ENCODE assay signal across 8 mouse cellular contexts in the genomic region with DNA sequence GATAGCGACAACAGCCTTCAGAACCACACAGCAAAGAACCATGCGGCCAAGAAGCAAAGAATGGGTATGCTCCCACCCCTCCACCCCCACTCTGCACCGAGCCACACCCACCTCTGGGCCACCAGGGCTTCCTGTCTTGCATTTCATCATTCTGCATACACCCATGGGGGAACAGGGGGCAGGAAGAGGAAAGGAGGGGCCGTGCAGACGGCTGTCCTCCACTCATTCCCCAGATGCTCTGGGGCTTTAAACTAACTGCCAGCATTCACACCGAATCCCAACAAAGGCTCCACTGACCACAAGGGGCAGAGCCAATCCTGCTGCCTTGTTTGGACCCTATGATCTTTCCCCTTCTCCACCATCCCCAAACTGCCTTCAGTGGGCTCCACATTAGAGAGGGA. TPM values are rescaled to one million over a fixed set of nuclear protein-coding genes. Genes with fewer than 3 reads are reported as not detected.
DNase-seq lines count a peak whose midpoint lies in the region; ATAC-seq and TF ChIP-seq lines count a peak whose summit lies in the region.

No protein-coding gene starts in this region.

- peaks cover 30% of the 10 kb centered on the region; the same call in 1 of the 2 replicates for H3K4me1 ChIP-seq in forebrain, embryonic 11.5 days (replicated peaks; ENCODE audit: control insufficient read depth, insufficient read depth, low read length)
- peaks cover 66% of the 10 kb centered on the region for H3K4me1 ChIP-seq in hindbrain, embryonic 13.5 days (replicated peaks)
- H3K4me1 ChIP-seq in lung, postnatal 0 days (ENCODE audit: insufficient read depth, low read depth, low read length) = peaks cover 26% of the 10 kb centered on the region
- peaks cover 64% of the 10 kb centered on the region for H3K4me1 ChIP-seq in small intestine, adult 2 months (ENCODE audit: control insufficient read depth, insufficient read depth, insufficient read length, low read length)

- no peak overlapping the region for H3K4me2 ChIP-seq in forebrain, embryonic 11.5 days (ENCODE audit: low read depth, low read length, severe bottlenecking)
- H3K4me2 ChIP-seq in hindbrain, embryonic 13.5 days = peak overlapping the region; percentile 11
- peak overlapping the region; percentile 29 for H3K4me2 ChIP-seq in lung, postnatal 0 days (replicated peaks; ENCODE audit: low read depth, low read length)

- peak overlapping the region; percentile 21; the same call in 1 of the 2 replicates for H3K27ac ChIP-seq in forebrain, embryonic 11.5 days (ENCODE audit: low read depth, low read length)
- peak overlapping the region; percentile 66 for H3K27ac ChIP-seq in hindbrain, embryonic 13.5 days
- H3K27ac ChIP-seq in lung, postnatal 0 days (ENCODE audit: low read length) = peak overlapping the region; percentile 60
- peak overlapping the region; percentile 48 for H3K27ac ChIP-seq in small intestine, adult 2 months (ENCODE audit: insufficient read depth, low read depth, low read length)

- TF ChIP-seq POLR2A in small intestine, adult 2 months (IDR thresholded peaks at IDR 0.05; ENCODE audit: low read depth, low read length) = no peak

- intact Hi-C loops in left cerebral cortex, postnatal 14 days (cut with DNase I) = no loop called here

- peak; percentile 48 for TF ChIP-seq CTCF in lung, postnatal 0 days (IDR thresholded peaks at IDR 0.05)
- no peak for TF ChIP-seq CTCF in small intestine, adult 2 months (IDR thresholded peaks at IDR 0.05; ENCODE audit: extremely low read depth, insufficient read length, insufficient replicate concordance, low read depth, low read length)

- 0 out of 2 replicates have a peak, but pooled peaks have one; percentile 20 for TF ChIP-seq EP300 in lung, postnatal 0 days (IDR thresholded peaks at IDR 0.05)

- ATAC-seq in forebrain, embryonic 11.5 days (replicated peaks; ENCODE audit: low FRiP score) = no peak
- peak; percentile 31; the same call in 1 of the 2 replicates for ATAC-seq in hindbrain, embryonic 13.5 days (ENCODE audit: low FRiP score)
- peak; percentile 62 for ATAC-seq in lung, postnatal 0 days

- 21% methylated on average over 6 of the region's 6 CpGs for WGBS in forebrain, embryonic 11.5 days
- 11% methylated on average over 6 of the region's 6 CpGs for WGBS in hindbrain, embryonic 13.5 days
- 4% methylated on average over 6 of the region's 6 CpGs for WGBS in lung, postnatal 0 days
- WGBS in small intestine, adult 2 months = 21% methylated on average over 6 of the region's 6 CpGs

- H3K9me3 ChIP-seq in forebrain, embryonic 11.5 days (ENCODE audit: control insufficient read depth, low read length) = no peaks in the 10 kb centered on the region
- no peaks in the 10 kb centered on the region for H3K9me3 ChIP-seq in hindbrain, embryonic 13.5 days
- no peaks in the 10 kb centered on the region for H3K9me3 ChIP-seq in lung, postnatal 0 days (ENCODE audit: low read length)

- peak overlapping the region; percentile 39; the same call in 1 of the 2 replicates for H3K9ac ChIP-seq in forebrain, embryonic 11.5 days (ENCODE audit: low read length)
- H3K9ac ChIP-seq in hindbrain, embryonic 13.5 days = peak overlapping the region; percentile 26; the same call in 1 of the 2 replicates
- H3K9ac ChIP-seq in lung, postnatal 0 days (replicated peaks; ENCODE audit: low read depth) = no peak overlapping the region

- no peak overlapping the region for H3K4me3 ChIP-seq in forebrain, embryonic 11.5 days (ENCODE audit: low read depth, low read length)
- no peak overlapping the region for H3K4me3 ChIP-seq in hindbrain, embryonic 13.5 days
- H3K4me3 ChIP-seq in lung, postnatal 0 days (ENCODE audit: low read depth, low read length) = no peak overlapping the region
- H3K4me3 ChIP-seq in small intestine, adult 2 months (ENCODE audit: low read depth, low read length) = peak overlapping the region; percentile 18

- H3K36me3 ChIP-seq in forebrain, embryonic 11.5 days (ENCODE audit: control insufficient read depth, insufficient read depth, low read length) = peaks cover 10% of the 10 kb centered on the region
- peaks cover 17% of the 10 kb centered on the region for H3K36me3 ChIP-seq in hindbrain, embryonic 13.5 days
- H3K36me3 ChIP-seq in lung, postnatal 0 days (ENCODE audit: insufficient read depth, low read length) = no peaks in the 10 kb centered on the region
- H3K36me3 ChIP-seq in small intestine, adult 2 months (ENCODE audit: control insufficient read depth, insufficient read depth, low read length) = peaks cover 10% of the 10 kb centered on the region

- H3K27me3 ChIP-seq in forebrain, embryonic 11.5 days (ENCODE audit: control insufficient read depth, insufficient read depth, low read length) = no peaks in the 10 kb centered on the region
- H3K27me3 ChIP-seq in hindbrain, embryonic 13.5 days = peaks cover 11% of the 10 kb centered on the region; the same call in 1 of the 2 replicates
- H3K27me3 ChIP-seq in lung, postnatal 0 days (replicated peaks; ENCODE audit: insufficient read depth, low read length) = no peaks in the 10 kb centered on the region
- H3K27me3 ChIP-seq in small intestine, adult 2 months (ENCODE audit: control insufficient read depth, insufficient read depth, low read length) = no peaks in the 10 kb centered on the region

- DNase-seq in embryo, embryonic 10.5 days (ENCODE audit: low spot score) = peak; percentile 40
- DNase-seq in embryo, embryonic 11 days = no peak
- DNase-seq in forebrain, embryonic 11.5 days (ENCODE audit: low spot score) = peak; percentile 54
- peak; percentile 73 for DNase-seq in lung, postnatal 0 days (ENCODE audit: low spot score)
- DNase-seq in left cerebral cortex, postnatal 14 days (ENCODE audit: low spot score in 2 of 2) = no peak
- no peak for DNase-seq in cerebellum, postnatal 10 days

RNA-seq across cellular contexts. Expression of gene Ccdc88c, which starts 10.9 kb away (rescaled TPM):
- 22.5 and 27.7 TPM in 2 replicates for polyA plus RNA-seq in forebrain, embryonic 11.5 days (2014; fragmentation: Nextera tagmentation; extraction: Ambion mirVana)
- 12.9 and 13.8 TPM in 2 replicates for polyA plus RNA-seq in hindbrain, embryonic 13.5 days (2015; fragmentation: Nextera tagmentation; extraction: Ambion mirVana)
- polyA plus RNA-seq in lung, postnatal 0 days (2015; fragmentation: Nextera tagmentation; extraction: Ambion mirVana) = 6.9 and 7.4 TPM in 2 replicates
- 10.2 and 11.7 TPM in 2 replicates for polyA plus RNA-seq in small intestine, adult 2 months (2012; rRNA removed)
- 10 to 100 TPM; 21.6 to 22.4 TPM for total RNA-seq in left cerebral cortex, postnatal 14 days (2021)

Comparison
In these comparisons a context has a peak if more than half of its experiments do, and no peak if none do; other contexts are left out.
1. DNase-seq: peak in embryo, embryonic 10.5 days (single experiment), forebrain, embryonic 11.5 days (single experiment) and lung, postnatal 0 days (single experiment); none in embryo, embryonic 11 days (single experiment), left cerebral cortex, postnatal 14 days (0 of 2) and cerebellum, postnatal 10 days (0 of 2).
2. Peak in every context shown above with its lines, with median percentiles within 50 percentile points of each other: H3K27ac ChIP-seq.